Mouse (Mus musculus) erythroblast, adult 5-6 weeks (primary cell): ENCODE data around the gene Oas1g. TPM values are rescaled to one million over a fixed set of nuclear protein-coding genes. Genes with fewer than 3 reads are reported as not detected.

ENCODE experiments used
- ATAC-seq: replicated peaks from 2 replicates; pipeline ENCODE4 v1.8.0; 2016; ENCODE audit warnings: moderate number of reproducible peaks, mild to moderate bottlenecking, moderate TSS enrichment, inconsistent platforms; ENCODE audit not compliant: poor library complexity, low FRiP score, severe bottlenecking
- total RNA-seq, 2 experiments: library from RNA; stranded (forward) in 1 of 2; stranded (reverse) in 1 of 2; fragments of 150-400 nt in 1 of 2; fragments of 200-764, 138-1000 nt in 1 of 2; gene quantifications; 2 replicates each; pipeline versions ENCODE4 v1.2.3 to v1.2.4; 2015 to 2017; ENCODE audit warnings: low replicate concordance in 2 of 2

Oas1g gene
- total RNA-seq, 2 experiments from 2014 or later: 0.94 TPM; not detected in 1

- no peak for ATAC-seq
Observed at GRCm38 (mm10) chr5:120833335-120834280, 53.8 kb downstream of the Oas1g start.

- ATAC-seq: no peak
Observed at GRCm38 (mm10) chr5:120831031-120831430, 56.4 kb downstream of the Oas1g start.

Other genes starting within 250 kb of the Oas1g start
- not detected in 2 replicates for gene Rasal1, start 238.8 kb downstream of the Oas1g start, total RNA-seq (2015; ENCODE audit: low replicate concordance)
- gene Rasal1, start 238.8 kb downstream of the Oas1g start, total RNA-seq (2017; ENCODE audit: low replicate concordance): not detected in 2 replicates
- not detected in 2 replicates for gene Dtx1, start 175.7 kb downstream of the Oas1g start, total RNA-seq (2015; ENCODE audit: low replicate concordance)
- not detected in 2 replicates for gene Dtx1, start 175.7 kb downstream of the Oas1g start, total RNA-seq (2017; ENCODE audit: low replicate concordance)
- 10.2 and 17.9 TPM in 2 replicates for gene Oas2, start 137.8 kb downstream of the Oas1g start, total RNA-seq (2015; ENCODE audit: low replicate concordance)
- 3.8 and 7.0 TPM in 2 replicates for gene Oas2, start 137.8 kb downstream of the Oas1g start, total RNA-seq (2017; ENCODE audit: low replicate concordance)
- 67.2 and 98.2 TPM in 2 replicates for gene Oas3, start 110.0 kb downstream of the Oas1g start, total RNA-seq (2015; ENCODE audit: low replicate concordance)
- 75.8 and 76.4 TPM in 2 replicates for gene Oas3, start 110.0 kb downstream of the Oas1g start, total RNA-seq (2017; ENCODE audit: low replicate concordance)
- 4.2 TPM in 1 of 2 replicates, not detected in the other for gene Oas1e, start 92.1 kb downstream of the Oas1g start, total RNA-seq (2015; ENCODE audit: low replicate concordance)
- gene Oas1e, start 92.1 kb downstream of the Oas1g start, total RNA-seq (2017; ENCODE audit: low replicate concordance): 1.4 and 3.9 TPM in 2 replicates
- gene Oas1c, start 75.1 kb downstream of the Oas1g start, total RNA-seq (2015; ENCODE audit: low replicate concordance): 1.7 and 9.8 TPM in 2 replicates
- 2.3 and 3.3 TPM in 2 replicates for gene Oas1c, start 75.1 kb downstream of the Oas1g start, total RNA-seq (2017; ENCODE audit: low replicate concordance)
- gene Oas1f, start 40.2 kb downstream of the Oas1g start, total RNA-seq (2015; ENCODE audit: low replicate concordance): not detected in 2 replicates
- gene Oas1f, start 40.2 kb downstream of the Oas1g start, total RNA-seq (2017; ENCODE audit: low replicate concordance): not detected in 2 replicates
- not detected in 2 replicates for gene Oas1h, start 26.2 kb downstream of the Oas1g start, total RNA-seq (2015; ENCODE audit: low replicate concordance)
- not detected in 2 replicates for gene Oas1h, start 26.2 kb downstream of the Oas1g start, total RNA-seq (2017; ENCODE audit: low replicate concordance)
- gene Oas1a, start 19.9 kb upstream of the Oas1g start, total RNA-seq (2015; ENCODE audit: low replicate concordance): 5.6 and 6.0 TPM in 2 replicates
- 6.8 and 8.8 TPM in 2 replicates for gene Oas1a, start 19.9 kb upstream of the Oas1g start, total RNA-seq (2017; ENCODE audit: low replicate concordance)
- gene Oas1d, start 26.9 kb upstream of the Oas1g start, total RNA-seq (2015; ENCODE audit: low replicate concordance): not detected in 2 replicates
- not detected in 2 replicates for gene Oas1d, start 26.9 kb upstream of the Oas1g start, total RNA-seq (2017; ENCODE audit: low replicate concordance)
- not detected in 2 replicates for gene Rph3a, start 122.5 kb upstream of the Oas1g start, total RNA-seq (2015; ENCODE audit: low replicate concordance)
- gene Rph3a, start 122.5 kb upstream of the Oas1g start, total RNA-seq (2017; ENCODE audit: low replicate concordance): not detected in 2 replicates